Mouse (Mus musculus) R1 (cell line): ENCODE results near the gene Zfr2.
A peak's percentile ranks its signal among the peaks of the same experiment; 100 is the strongest.

Source experiments
- DNase-seq: peaks from one replicate; pipeline ENCODE4 v3.0.0-alpha.2; 2018; ENCODE audit warnings: low read depth, low spot score

Gene Zfr2

GRCm38 (mm10) chr10:81232580-81233225, at the start of gene Zfr2:
TSS of gene Zfr2 (plus strand) at chr10:81233155.
- DNase-seq = peak; percentile 91

GRCm38 (mm10) chr10:81183805-81184204, 49.1 kb upstream of the Zfr2 start, which contains the start of gene 4930442H23Rik:
TSS of gene 4930442H23Rik (minus strand) at chr10:81183849.
- DNase-seq = no peak

GRCm38 (mm10) chr10:81184765-81185164, 48.2 kb upstream of the Zfr2 start:
- peak; percentile 92 for DNase-seq

- no peak for DNase-seq
Observed at GRCm38 (mm10) chr10:81187161-81187560, 45.8 kb upstream of the Zfr2 start.

- DNase-seq = no peak
Observed at GRCm38 (mm10) chr10:81189821-81190220, 43.1 kb upstream of the Zfr2 start.

- peak; percentile 84 for DNase-seq
Observed at GRCm38 (mm10) chr10:81190236-81190911, 42.6 kb upstream of the Zfr2 start.

GRCm38 (mm10) chr10:81190912-81191321, 42.0 kb upstream of the Zfr2 start:
- peak; percentile 62 for DNase-seq

- no peak for DNase-seq
Observed at GRCm38 (mm10) chr10:81191342-81191982, 41.5 kb upstream of the Zfr2 start.

- peak; percentile 89 for DNase-seq
Observed at GRCm38 (mm10) chr10:81192270-81192967, 40.5 kb upstream of the Zfr2 start.

GRCm38 (mm10) chr10:81192968-81193501, 39.9 kb upstream of the Zfr2 start:
- DNase-seq = peak; percentile 59

GRCm38 (mm10) chr10:81193991-81194774, 38.8 kb upstream of the Zfr2 start:
- peak; percentile 16 for DNase-seq

- DNase-seq = no peak
Observed at GRCm38 (mm10) chr10:81195300-81195699, 37.7 kb upstream of the Zfr2 start.

GRCm38 (mm10) chr10:81196470-81197065, 36.4 kb upstream of the Zfr2 start:
- DNase-seq = no peak

GRCm38 (mm10) chr10:81197305-81197704, 35.6 kb upstream of the Zfr2 start:
- DNase-seq = no peak

GRCm38 (mm10) chr10:81198230-81198629, 34.7 kb upstream of the Zfr2 start:
- peak; percentile 72 for DNase-seq

- no peak for DNase-seq
Observed at GRCm38 (mm10) chr10:81198990-81199389, 34.0 kb upstream of the Zfr2 start.

- no peak for DNase-seq
Observed at GRCm38 (mm10) chr10:81200141-81200540, 32.8 kb upstream of the Zfr2 start.

GRCm38 (mm10) chr10:81200605-81201287, 32.2 kb upstream of the Zfr2 start:
- no peak for DNase-seq

- DNase-seq = no peak
Observed at GRCm38 (mm10) chr10:81201807-81202758, 30.9 kb upstream of the Zfr2 start, which contains the start of gene Nmrk2. TSS of gene Nmrk2 (minus strand) at chr10:81202051.
